Mouse (Mus musculus): ENCODE measurements around the gene Gyg.

DNA sequence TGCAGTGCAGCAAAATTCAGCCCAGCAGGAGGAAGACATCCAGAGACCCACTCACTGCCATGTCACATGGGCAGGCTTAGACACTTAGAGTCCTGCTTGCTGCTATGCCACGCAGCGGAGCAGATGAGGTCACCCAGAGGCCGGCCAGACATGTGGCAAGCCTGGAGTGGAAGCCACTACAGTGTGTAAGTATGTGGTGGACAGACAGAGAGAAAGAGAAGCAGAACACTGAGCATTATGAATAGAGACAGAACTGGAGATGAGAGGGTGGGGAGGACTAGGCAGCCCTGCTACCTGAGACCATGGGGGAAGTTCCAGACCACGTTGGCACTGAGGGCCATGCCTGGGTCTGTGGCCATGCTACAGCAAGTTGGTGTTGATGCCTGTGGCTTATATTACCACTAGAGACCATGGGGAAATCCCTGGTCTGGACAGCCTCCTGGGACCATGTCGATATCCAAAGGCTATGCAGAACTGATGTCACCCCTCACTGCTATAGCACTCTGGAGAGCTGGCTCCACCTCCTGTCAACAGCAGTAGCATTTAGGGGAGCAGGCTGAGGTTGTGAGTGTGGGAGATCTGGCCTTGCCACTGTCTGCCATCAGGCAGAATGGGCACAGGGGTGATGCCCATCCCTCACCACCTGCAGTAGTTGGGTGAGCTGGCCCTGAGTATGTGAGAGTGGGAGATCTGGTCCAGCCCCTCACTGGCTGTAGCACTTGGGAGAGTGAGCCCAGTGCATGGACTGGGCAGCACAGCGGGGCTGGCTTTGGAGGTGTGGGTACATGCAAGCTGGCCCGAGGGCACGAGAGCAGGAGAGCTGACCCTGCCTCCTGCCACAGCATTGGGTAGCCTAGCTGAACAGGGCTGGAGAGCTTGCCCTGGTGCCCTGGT lies 24.4 kb downstream of the Gyg start:
- TF ChIP-seq POLR2AphosphoS5 (IDR thresholded peaks at IDR 0.05; ENCODE audit: insufficient replicate concordance, low read depth, low read length) (no peak), CTCF (IDR thresholded peaks at IDR 0.05; ENCODE audit: low read depth, low read length) (no peak), GATA1 (IDR thresholded peaks at IDR 0.05; ENCODE audit: borderline replicate concordance, low read length) (no peak), TAL1 (conservative IDR thresholded peaks at IDR 0.05; ENCODE audit: low read depth, low read length) (no peak)

Data from G1E (cell line).